Mouse (Mus musculus) heart, postnatal 0 days (tissue): ENCODE measurements at regions not wholly inside any gene's neighbourhood (a gene's known extent, or its start where the extent isn't known, plus 50 kb on each side); places are given as distances from the start of the nearest gene placed in this dataset.

ENCODE experiments used
- ATAC-seq: fragments of 200-750 bp; cut with Nextera tagmentation; 2 replicates; pipeline ENCODE4 v1.8.0; 2017; ENCODE audit warnings: low read depth, moderate number of reproducible peaks, moderate library complexity; ENCODE audit not compliant: insufficient read depth
- DNase-seq: peaks from one replicate; pipeline ENCODE4 v3.0.0-alpha.2; 2016; ENCODE audit warnings: low spot score
- H3K27ac ChIP-seq: fragments of 300-500 bp; sonication (generic); 2 replicates; pipeline ENCODE4 v1.5.1; 2014; ENCODE audit warnings: low read depth, mild to moderate bottlenecking
- H3K27me3 ChIP-seq: fragments of 300-500 bp; sonication (generic); 2 replicates; pipeline ENCODE4 v1.6.1; 2014; ENCODE audit warnings: low read length, mixed read lengths; ENCODE audit not compliant: control insufficient read depth, insufficient read depth
- H3K36me3 ChIP-seq: fragments of 300-500 bp; sonication (generic); replicated peaks from 2 replicates; pipeline ENCODE4 v1.6.1; 2014; ENCODE audit warnings: low read length, mixed read lengths; ENCODE audit not compliant: control insufficient read depth, insufficient read depth
- H3K4me1 ChIP-seq: fragments of 300-500 bp; sonication (generic); 2 replicates; pipeline ENCODE4 v1.6.1; 2014; ENCODE audit warnings: antibody characterized with exemption; ENCODE audit not compliant: control insufficient read depth, insufficient read depth
- H3K4me2 ChIP-seq: fragments of 300-500 bp; sonication (generic); 2 replicates; pipeline ENCODE4 v1.6.1; 2014; ENCODE audit warnings: low read depth, mild to moderate bottlenecking, low read length, moderate library complexity
- H3K4me3 ChIP-seq: fragments of 300-500 bp; sonication (generic); 2 replicates; pipeline ENCODE4 v1.5.1; 2014; ENCODE audit warnings: low read depth, low read length
- H3K9ac ChIP-seq: fragments of 300-500 bp; sonication (generic); replicated peaks from 2 replicates; pipeline ENCODE4 v1.6.1; 2014; ENCODE audit warnings: low read depth, low read length, mixed read lengths
- H3K9me3 ChIP-seq: fragments of 300-500 bp; sonication (generic); replicated peaks from 2 replicates; pipeline ENCODE4 v1.6.1; 2016; ENCODE audit warnings: low read length; ENCODE audit not compliant: control insufficient read depth
- CTCF ChIP-seq: IDR thresholded peaks from 2 replicates; pipeline ENCODE4 v1.5.1; 2016; ENCODE audit warnings: antibody characterized with exemption, control low read depth, low read depth
- EP300 ChIP-seq: IDR thresholded peaks from 2 replicates; pipeline ENCODE4 v1.6.1; 2016; ENCODE audit warnings: antibody characterized with exemption, low read depth
- WGBS: fragments of 180-500 bp; shearing (Covaris S2); extraction: QIAGEN DNeasy Blood & Tissue Kit; methylation state at CpG from one replicate; pipeline ENCODE4 v1.1.7; 2014; 5-methylcytosine and 5-hydroxymethylcytosine counted together

DNA sequence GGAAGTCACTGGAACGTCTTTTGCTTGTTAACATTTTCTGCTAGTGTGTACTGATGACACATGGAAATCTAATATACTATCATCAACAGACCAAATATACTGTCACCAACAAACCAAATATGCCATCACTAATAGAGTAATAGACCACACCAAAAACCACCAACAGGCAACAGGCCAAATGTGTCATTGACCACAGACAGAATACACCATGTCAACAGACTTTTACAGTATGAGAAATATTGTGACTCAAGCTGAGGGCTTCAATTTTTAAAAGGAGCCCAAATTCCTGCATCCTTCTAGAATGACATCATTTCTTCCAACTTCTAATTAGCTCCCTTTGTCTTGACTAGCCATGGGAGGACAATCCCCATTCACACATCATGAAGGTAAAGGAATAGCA, 85.9 kb upstream of the Arhgap28 start:
- Histone ChIP-seq H3K4me3 (no peak overlapping the region), H3K9ac (no peak overlapping the region), H3K27me3 (no peaks in the 10 kb centered on the region), H3K27ac (no peak overlapping the region), H3K4me2 (no peak overlapping the region), H3K36me3 (no peaks in the 10 kb centered on the region), H3K4me1 (no peaks in the 10 kb centered on the region), H3K9me3 (no peaks in the 10 kb centered on the region)
- ATAC-seq (no peak), DNase-seq (no peak)
- TF ChIP-seq EP300 (no peak), CTCF (no peak)
- WGBS = 56% methylated on average over 1 of the region's 1 CpGs

DNA sequence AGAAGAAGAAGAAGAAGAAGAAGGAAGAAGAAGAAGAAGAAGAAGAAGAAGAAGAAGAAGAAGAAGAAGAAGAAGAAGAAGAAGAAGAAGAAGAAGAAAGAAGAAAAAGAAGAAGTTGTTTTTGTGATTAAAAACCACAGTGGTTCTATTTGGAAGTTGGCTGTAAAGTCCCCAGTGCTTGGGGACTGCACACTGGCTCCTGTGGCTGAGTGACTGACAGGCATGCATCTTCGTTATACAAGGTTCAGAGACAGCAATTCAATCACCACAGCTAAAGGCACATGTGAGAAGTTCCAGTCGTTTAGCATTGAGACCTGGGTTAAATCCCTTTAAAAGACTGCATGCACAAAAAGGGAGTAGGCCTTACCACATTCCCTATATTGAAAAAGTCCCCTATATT, 93.1 kb upstream of the Arhgap28 start:
- Histone ChIP-seq H3K9me3 (no peaks in the 10 kb centered on the region), H3K27me3 (no peaks in the 10 kb centered on the region), H3K9ac (no peak overlapping the region), H3K4me3 (no peak overlapping the region), H3K27ac (no peak overlapping the region), H3K36me3 (no peaks in the 10 kb centered on the region), H3K4me2 (no peak overlapping the region), H3K4me1 (no peaks in the 10 kb centered on the region)
- TF ChIP-seq CTCF (no peak), EP300 (no peak)
- ATAC-seq (no peak), DNase-seq (no peak)
- WGBS = 48% methylated on average over 2 of the region's 2 CpGs

- H3K4me2 ChIP-seq = no peak overlapping the region
- H3K4me3 ChIP-seq = no peak overlapping the region
- H3K4me1 ChIP-seq = no peaks in the 10 kb centered on the region
- DNase-seq (no peak), ATAC-seq (no peak)
- TF ChIP-seq CTCF (no peak), EP300 (no peak)
- 69% methylated on average over 6 of the region's 6 CpGs for WGBS
- H3K9me3 ChIP-seq = no peaks in the 10 kb centered on the region
- no peaks in the 10 kb centered on the region for H3K36me3 ChIP-seq
- no peaks in the 10 kb centered on the region for H3K27me3 ChIP-seq
- no peak overlapping the region for H3K27ac ChIP-seq
- no peak overlapping the region for H3K9ac ChIP-seq
Observed at GRCm38 (mm10) chr17:68097436-68097835, 93.5 kb upstream of the Arhgap28 start.

DNA sequence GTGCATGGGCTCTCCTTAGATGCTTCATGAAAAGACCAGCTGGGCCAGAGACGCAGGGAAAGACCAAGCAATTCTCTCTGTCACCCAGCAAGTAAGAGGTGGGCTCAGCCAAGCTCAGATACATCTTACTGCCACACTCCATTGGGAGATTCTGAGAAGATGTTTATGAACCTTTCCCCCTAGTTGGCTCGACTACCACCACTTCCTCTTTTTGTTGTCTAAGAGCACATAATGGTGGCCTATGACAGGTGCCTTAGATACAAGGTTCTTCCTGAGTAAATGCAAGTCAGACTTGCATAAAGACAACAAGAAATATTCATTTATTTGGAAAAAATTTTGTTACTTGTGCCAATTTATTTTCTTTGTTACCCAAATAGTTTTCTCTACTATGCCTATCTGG, 96.2 kb upstream of the Arhgap28 start:
- 59% methylated on average over 2 of the region's 2 CpGs for WGBS
- Histone ChIP-seq H3K4me3 (no peak overlapping the region), H3K27me3 (no peaks in the 10 kb centered on the region), H3K27ac (no peak overlapping the region), H3K4me1 (no peaks in the 10 kb centered on the region), H3K9me3 (no peaks in the 10 kb centered on the region), H3K36me3 (no peaks in the 10 kb centered on the region), H3K4me2 (no peak overlapping the region), H3K9ac (no peak overlapping the region)
- DNase-seq (no peak), ATAC-seq (no peak)
- TF ChIP-seq CTCF (no peak), EP300 (no peak)

DNA sequence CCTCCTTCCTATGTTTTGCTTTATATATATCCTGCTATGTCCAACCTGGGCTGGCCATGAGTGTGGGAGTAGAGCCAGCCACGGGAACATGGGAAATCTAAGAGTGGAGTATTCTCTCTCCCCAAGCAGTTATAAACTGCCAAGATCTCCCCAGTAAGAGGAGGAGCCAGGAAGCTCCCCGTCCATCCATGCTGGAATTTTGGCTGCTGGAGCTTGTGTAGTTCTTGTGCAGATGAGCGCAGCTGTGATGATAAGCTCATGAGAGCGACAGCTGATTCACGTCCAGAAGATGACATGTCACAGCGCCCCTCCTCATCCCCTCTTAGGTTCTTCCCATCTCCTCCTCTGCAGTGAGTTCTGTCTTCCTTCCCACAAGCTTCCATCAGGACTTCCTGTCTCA, 99.4 kb upstream of the Arhgap28 start:
- DNase-seq (peak; percentile 35), ATAC-seq (peak; percentile 60)
- Histone ChIP-seq H3K27me3 (no peaks in the 10 kb centered on the region), H3K4me2 (no peak overlapping the region), H3K9ac (no peak overlapping the region), H3K4me3 (no peak overlapping the region), H3K27ac (no peak overlapping the region), H3K36me3 (no peaks in the 10 kb centered on the region), H3K4me1 (no peaks in the 10 kb centered on the region), H3K9me3 (no peaks in the 10 kb centered on the region)
- no peak for TF ChIP-seq EP300
- no peak for TF ChIP-seq CTCF
- WGBS = 39% methylated on average over 6 of the region's 6 CpGs

- Histone ChIP-seq H3K4me1 (no peaks in the 10 kb centered on the region), H3K4me2 (no peak overlapping the region), H3K9me3 (no peaks in the 10 kb centered on the region), H3K4me3 (no peak overlapping the region), H3K36me3 (no peaks in the 10 kb centered on the region), H3K27me3 (no peaks in the 10 kb centered on the region), H3K9ac (no peak overlapping the region), H3K27ac (no peak overlapping the region)
- no peak for DNase-seq
- TF ChIP-seq EP300 (no peak), CTCF (no peak)
- ATAC-seq = no peak
- WGBS = 55% methylated on average over 8 of the region's 8 CpGs
Observed at GRCm38 (mm10) chr17:68106366-68106765, 102.4 kb upstream of the Arhgap28 start.
